Comparison of ENCODE assay signal across 36 mouse cellular contexts in the genomic region with DNA sequence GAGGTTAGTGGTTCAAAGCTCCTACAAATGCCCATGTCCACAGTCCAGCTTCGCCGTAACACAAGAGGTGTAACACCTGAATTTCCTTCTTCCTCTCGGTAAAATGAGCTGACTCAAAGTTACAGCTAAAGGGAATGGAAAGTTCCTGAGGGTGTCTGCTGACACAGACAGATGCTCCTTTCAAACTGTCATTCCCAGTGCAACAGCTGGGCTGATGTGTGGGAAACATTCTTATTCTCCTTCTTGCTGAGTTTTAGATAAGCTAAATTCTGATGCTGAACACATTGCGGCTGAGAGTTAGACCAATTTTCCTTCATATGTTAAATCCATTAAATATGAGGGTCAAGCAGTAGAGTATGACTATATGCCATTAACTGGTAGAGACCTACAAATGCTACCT. TPM values are rescaled to one million over a fixed set of nuclear protein-coding genes. Genes with fewer than 3 reads are reported as not detected.
"Had no signal": no experiment of that assay in that cellular context is flagged by ENCODE, and none has a peak within 500 bp of the region (broad histone marks: within the 10 kb centered on the region; RNA-seq: fewer than 3 reads in every experiment).

No protein-coding gene starts in this region.

- H3K9ac ChIP-seq: limb, embryonic 12.5 days; limb, embryonic 13.5 days; limb, embryonic 15.5 days; liver, embryonic 12.5 days; liver, embryonic 13.5 days; liver, embryonic 14.5 days; liver, embryonic 15.5 days; liver, postnatal 0 days; lung, embryonic 14.5 days; lung, embryonic 15.5 days; midbrain, embryonic 12.5 days; midbrain, embryonic 13.5 days; midbrain, embryonic 15.5 days; neural tube, embryonic 12.5 days had no signal

- H3K4me2 ChIP-seq: limb, embryonic 12.5 days; limb, embryonic 13.5 days; limb, embryonic 15.5 days; liver, embryonic 11.5 days; liver, embryonic 12.5 days; liver, embryonic 13.5 days; liver, embryonic 15.5 days; lung, embryonic 14.5 days; lung, embryonic 15.5 days; midbrain, embryonic 11.5 days; midbrain, embryonic 12.5 days; midbrain, embryonic 13.5 days; midbrain, embryonic 15.5 days; neural tube, embryonic 12.5 days had no signal

- H3K27ac ChIP-seq: limb, embryonic 10.5 days; limb, embryonic 12.5 days; limb, embryonic 13.5 days; limb, embryonic 15.5 days; liver, embryonic 12.5 days; liver, embryonic 13.5 days; liver, embryonic 14.5 days; liver, embryonic 15.5 days; lung, embryonic 15.5 days; macrophage; midbrain, embryonic 10.5 days; midbrain, embryonic 12.5 days; midbrain, embryonic 13.5 days; midbrain, embryonic 15.5 days; neural tube, embryonic 12.5 days had no signal

- DNase-seq: left cerebral cortex, postnatal 4 days; liver; liver, embryonic 13.5 days; liver, postnatal 0 days; lung, adult 18-20 months; lung, adult 2 months; lung, embryonic 14.5 days; lung, postnatal 10 days; lung, postnatal 14 days; lung, postnatal 36 days; lung, postnatal 4 days; midbrain, embryonic 14.5 days had no signal

- H3K36me3 ChIP-seq: liver, embryonic 12.5 days; liver, embryonic 13.5 days; liver, embryonic 15.5 days; lung, embryonic 15.5 days; midbrain, embryonic 10.5 days; midbrain, embryonic 12.5 days; midbrain, embryonic 13.5 days; midbrain, embryonic 15.5 days; neural tube, embryonic 12.5 days had no signal

- H3K9me3 ChIP-seq: limb, embryonic 10.5 days; limb, embryonic 12.5 days; limb, embryonic 13.5 days; limb, embryonic 15.5 days; liver, embryonic 12.5 days; liver, embryonic 13.5 days; liver, embryonic 15.5 days; lung, embryonic 15.5 days; megakaryocyte, embryonic 14.5 days; midbrain, embryonic 10.5 days; midbrain, embryonic 12.5 days; midbrain, embryonic 13.5 days; midbrain, embryonic 15.5 days; neural tube, embryonic 12.5 days had no signal

- ATAC-seq: liver, embryonic 12.5 days; liver, postnatal 0 days; lung, postnatal 0 days; midbrain, embryonic 13.5 days; midbrain, embryonic 15.5 days; midbrain, embryonic 16.5 days had no signal

- H3K27me3 ChIP-seq: limb, embryonic 12.5 days; limb, embryonic 13.5 days; limb, embryonic 15.5 days; lung, embryonic 15.5 days; midbrain, embryonic 15.5 days; neural tube, embryonic 12.5 days had no signal

- H3K4me1 ChIP-seq: liver, embryonic 12.5 days; liver, embryonic 13.5 days; liver, embryonic 15.5 days; midbrain, embryonic 12.5 days; midbrain, embryonic 13.5 days; midbrain, embryonic 15.5 days; neural tube, embryonic 12.5 days had no signal

- H3K4me3 ChIP-seq: limb, embryonic 10.5 days; limb, embryonic 12.5 days; limb, embryonic 13.5 days; limb, embryonic 15.5 days; liver, embryonic 12.5 days; liver, embryonic 13.5 days; liver, embryonic 15.5 days; lung, embryonic 15.5 days; megakaryocyte, embryonic 14.5 days; midbrain, embryonic 10.5 days; midbrain, embryonic 12.5 days; midbrain, embryonic 13.5 days; midbrain, embryonic 15.5 days; myocyte; neural tube, embryonic 12.5 days had no signal

RNA-seq across cellular contexts. Expression of gene C9, which starts 51.5 kb away (rescaled TPM):
- polyA plus RNA-seq: limb, embryonic 10.5 days; limb, embryonic 11.5 days; limb, embryonic 12.5 days; limb, embryonic 13.5 days; limb, embryonic 15.5 days; lung, adult 2 months; lung, embryonic 14.5 days; lung, embryonic 15.5 days; lung, embryonic 16.5 days; lung, postnatal 0 days; macrophage; midbrain, embryonic 10.5 days; midbrain, embryonic 11.5 days; midbrain, embryonic 13.5 days; midbrain, embryonic 14.5 days; midbrain, embryonic 15.5 days; midbrain, embryonic 16.5 days; midbrain, postnatal 0 days; myocyte; neural tube, embryonic 11.5 days; neural tube, embryonic 12.5 days had no signal
